Mouse (Mus musculus) CH12.LX (cell line): Measurements from ENCODE around the gene Emc8. TPM values are rescaled to one million over a fixed set of nuclear protein-coding genes. Genes with fewer than 3 reads are reported as not detected.
A peak's percentile ranks its signal among the peaks of the same experiment; 100 is the strongest.

Experiments used
- DNase-seq: peaks from one replicate; pipeline ENCODE4 v3.0.0-alpha.2; 2013; ENCODE audit errors: extremely low read depth
- H3K27ac ChIP-seq: 2 replicates; pipeline ENCODE4 v1.5.1; 2012; ENCODE audit warnings: low read depth, mild to moderate bottlenecking, control low read depth, moderate library complexity; ENCODE audit not compliant: insufficient read depth
- H3K27me3 ChIP-seq: replicated peaks from 2 replicates; pipeline ENCODE3; 2012; ENCODE audit warnings: inconsistent platforms
- H3K36me3 ChIP-seq, 2 experiments: replicated peaks in 1 of 2; 2 replicates each; pipeline versions ENCODE3 to v1.6.1; 2012; ENCODE audit warnings: inconsistent platforms in 1 of 2, low read length in 1 of 2, mild to moderate bottlenecking in 1 of 2, mixed read lengths in 1 of 2, moderate library complexity in 1 of 2; ENCODE audit not compliant: control insufficient read depth in 1 of 2, insufficient read depth in 1 of 2
- H3K4me1 ChIP-seq, 2 experiments: 2 replicates each; pipeline ENCODE4 v1.6.1; 2012; ENCODE audit warnings: inconsistent platforms in 1 of 2, moderate library complexity in 1 of 2; ENCODE audit not compliant: insufficient read depth in 2 of 2, control insufficient read depth in 1 of 2
- H3K4me2 ChIP-seq: 2 replicates; pipeline ENCODE4 v1.6.1; 2012; ENCODE audit warnings: low read depth, mild to moderate bottlenecking, control low read depth; ENCODE audit not compliant: poor library complexity, insufficient read depth, severe bottlenecking
- H3K4me3 ChIP-seq, 3 experiments: fragments of 150-350 bp in 1 of 3; sonication (generic) in 1 of 3; replicated peaks in 1 of 3; 2 replicates each; pipeline versions ENCODE3 to v1.5.1; 2011 to 2012; ENCODE audit warnings: low read depth in 2 of 3, low read length in 2 of 3, mild to moderate bottlenecking in 2 of 3, moderate library complexity in 2 of 3, control low read depth in 1 of 3, improper control_type of control experiment in 1 of 3, inconsistent platforms in 1 of 3, mixed read lengths in 1 of 3; ENCODE audit not compliant: poor library complexity in 1 of 3
- H3K79me2 ChIP-seq: replicated peaks from 2 replicates; pipeline ENCODE4 v1.6.1; 2012; ENCODE audit warnings: mild to moderate bottlenecking, moderate library complexity; ENCODE audit not compliant: control insufficient read depth, poor library complexity, insufficient read depth, severe bottlenecking; ENCODE audit errors: extremely low read depth
- H3K9ac ChIP-seq: 2 replicates; pipeline ENCODE4 v1.6.1; 2012; ENCODE audit warnings: low read depth, mild to moderate bottlenecking, control low read depth, moderate library complexity; ENCODE audit not compliant: insufficient read depth
- H3K9me3 ChIP-seq: replicated peaks from 2 replicates; pipeline ENCODE3; 2012; ENCODE audit warnings: low read length, inconsistent platforms, mixed read lengths
- BHLHE40 ChIP-seq: IDR thresholded peaks from 2 replicates; pipeline ENCODE4 v1.6.1; 2011; ENCODE audit warnings: mild to moderate bottlenecking, low read depth, low read length, improper control_type of control experiment
- CHD1 ChIP-seq: IDR thresholded peaks from 2 replicates; pipeline ENCODE4 v1.6.1; 2012; ENCODE audit warnings: low read depth, low read length, improper control_type of control experiment, inconsistent platforms
- CTCF ChIP-seq, 2 experiments: IDR thresholded peaks in 1 of 2; conservative IDR thresholded peaks in 1 of 2; 2 replicates each; pipeline ENCODE4 v1.5.1; 2011 to 2012; ENCODE audit warnings: low read depth in 2 of 2, low read length in 2 of 2, improper control_type of control experiment in 1 of 2, inconsistent platforms in 1 of 2, mild to moderate bottlenecking in 1 of 2, moderate library complexity in 1 of 2
- E2F4 ChIP-seq: IDR thresholded peaks from 2 replicates; pipeline ENCODE4 v1.6.1; 2011; ENCODE audit warnings: low read depth, low read length, improper control_type of control experiment; ENCODE audit not compliant: insufficient replicate concordance
- ELF1 ChIP-seq: IDR thresholded peaks from 2 replicates; pipeline ENCODE4 v1.6.1; 2014; ENCODE audit warnings: low read depth, mild to moderate bottlenecking, inconsistent platforms, low read length, improper control_type of control experiment
- ETS1 ChIP-seq: conservative IDR thresholded peaks from 2 replicates; pipeline ENCODE4 v1.6.1; 2012; ENCODE audit warnings: low read depth, mild to moderate bottlenecking, inconsistent platforms, low read length, improper control_type of control experiment, moderate library complexity
- GABPA ChIP-seq: IDR thresholded peaks from 2 replicates; pipeline ENCODE4 v1.6.1; 2012; ENCODE audit warnings: low read depth, low read length, improper control_type of control experiment, inconsistent platforms; ENCODE audit not compliant: insufficient replicate concordance
- HCFC1 ChIP-seq: IDR thresholded peaks from 2 replicates; pipeline ENCODE4 v1.6.1; 2012; ENCODE audit warnings: low read depth, mild to moderate bottlenecking, inconsistent platforms, low read length, improper control_type of control experiment
- IRF4 ChIP-seq: IDR thresholded peaks from 2 replicates; pipeline ENCODE4 v1.6.1; 2014; ENCODE audit warnings: low read depth, mild to moderate bottlenecking, inconsistent platforms, low read length, improper control_type of control experiment
- JUN ChIP-seq: IDR thresholded peaks from 2 replicates; pipeline ENCODE4 v1.6.1; 2011; ENCODE audit warnings: low read depth, mild to moderate bottlenecking, low read length, improper control_type of control experiment, moderate library complexity; ENCODE audit not compliant: insufficient read depth
- JUND ChIP-seq: conservative IDR thresholded peaks from 2 replicates; pipeline ENCODE4 v1.6.1; 2011; ENCODE audit warnings: low read depth, low read length, improper control_type of control experiment
- KAT2A ChIP-seq: IDR thresholded peaks from 2 replicates; pipeline ENCODE4 v1.6.1; 2012; ENCODE audit warnings: low read length, improper control_type of control experiment, inconsistent platforms; ENCODE audit not compliant: insufficient replicate concordance
- MAFK ChIP-seq: IDR thresholded peaks from 2 replicates; pipeline ENCODE4 v1.6.1; 2011; ENCODE audit warnings: low read length, improper control_type of control experiment; ENCODE audit not compliant: insufficient replicate concordance
- MAZ ChIP-seq: IDR thresholded peaks from 2 replicates; pipeline ENCODE4 v1.6.1; 2012; ENCODE audit warnings: low read depth, mild to moderate bottlenecking, inconsistent platforms, low read length, improper control_type of control experiment, moderate library complexity
- MEF2A ChIP-seq: IDR thresholded peaks from 2 replicates; pipeline ENCODE4 v1.6.1; 2014; ENCODE audit warnings: low read depth, mild to moderate bottlenecking, inconsistent platforms, low read length, improper control_type of control experiment, borderline replicate concordance
- MXI1 ChIP-seq: IDR thresholded peaks from 2 replicates; pipeline ENCODE4 v1.6.1; 2011; ENCODE audit warnings: mild to moderate bottlenecking, low read depth, low read length, improper control_type of control experiment
- MYC ChIP-seq: IDR thresholded peaks from 2 replicates; pipeline ENCODE4 v1.6.1; 2011; ENCODE audit warnings: low read depth, mild to moderate bottlenecking, improper control_type of control experiment, low read length
- NELFE ChIP-seq: IDR thresholded peaks from 2 replicates; pipeline ENCODE4 v1.6.1; 2011; ENCODE audit warnings: low read depth, low read length, improper control_type of control experiment
- NRF1 ChIP-seq: IDR thresholded peaks from 2 replicates; pipeline ENCODE4 v1.6.1; 2014; ENCODE audit warnings: low read depth, mild to moderate bottlenecking, inconsistent platforms, low read length, improper control_type of control experiment, moderate library complexity
- PAX5 ChIP-seq: IDR thresholded peaks from 2 replicates; pipeline ENCODE4 v1.6.1; 2012; ENCODE audit warnings: low read length, inconsistent platforms, mixed read lengths
- POLR2A ChIP-seq: IDR thresholded peaks from 2 replicates; pipeline ENCODE4 v1.6.1; 2011; ENCODE audit warnings: low read depth, mild to moderate bottlenecking, improper control_type of control experiment, low read length
- POLR2AphosphoS2 ChIP-seq: IDR thresholded peaks from 2 replicates; pipeline ENCODE4 v1.6.1; 2011; ENCODE audit warnings: low read depth, low read length, improper control_type of control experiment
- RAD21 ChIP-seq: IDR thresholded peaks from 2 replicates; pipeline ENCODE4 v1.6.1; 2011; ENCODE audit warnings: low read depth, mild to moderate bottlenecking, low read length, improper control_type of control experiment, moderate library complexity
- RCOR1 ChIP-seq: conservative IDR thresholded peaks from 2 replicates; pipeline ENCODE4 v1.6.1; 2012; ENCODE audit warnings: low read depth, mild to moderate bottlenecking, inconsistent platforms, low read length, improper control_type of control experiment
- SIN3A ChIP-seq: IDR thresholded peaks from 2 replicates; pipeline ENCODE4 v1.6.1; 2012; ENCODE audit warnings: low read length, improper control_type of control experiment, inconsistent platforms
- SMC3 ChIP-seq: IDR thresholded peaks from 2 replicates; pipeline ENCODE4 v1.6.1; 2011; ENCODE audit warnings: low read depth, low read length, improper control_type of control experiment
- TBP ChIP-seq: conservative IDR thresholded peaks from 2 replicates; pipeline ENCODE4 v1.6.1; 2011; ENCODE audit warnings: low read depth, low read length, improper control_type of control experiment
- TCF12 ChIP-seq: IDR thresholded peaks from 2 replicates; pipeline ENCODE4 v1.6.1; 2014; ENCODE audit warnings: low read depth, mild to moderate bottlenecking, inconsistent platforms, low read length, improper control_type of control experiment
- UBTF ChIP-seq: IDR thresholded peaks from 2 replicates; pipeline ENCODE4 v1.6.1; 2012; ENCODE audit warnings: low read depth, mild to moderate bottlenecking, inconsistent platforms, low read length, improper control_type of control experiment, moderate library complexity
- USF1 ChIP-seq: IDR thresholded peaks from 2 replicates; pipeline ENCODE4 v1.6.1; 2014; ENCODE audit warnings: low read depth, mild to moderate bottlenecking, inconsistent platforms, low read length, improper control_type of control experiment
- USF2 ChIP-seq: conservative IDR thresholded peaks from 2 replicates; pipeline ENCODE4 v1.6.1; 2011; ENCODE audit warnings: low read depth, low read length, improper control_type of control experiment
- ZC3H11A ChIP-seq: IDR thresholded peaks from 2 replicates; pipeline ENCODE4 v1.6.1; 2012; ENCODE audit warnings: low read depth, mild to moderate bottlenecking, inconsistent platforms, low read length, improper control_type of control experiment
- ZKSCAN1 ChIP-seq: IDR thresholded peaks from 2 replicates; pipeline ENCODE4 v1.6.1; 2012; ENCODE audit warnings: low read depth, inconsistent platforms, low read length, improper control_type of control experiment, borderline replicate concordance
- ZMIZ1 ChIP-seq: IDR thresholded peaks from 2 replicates; pipeline ENCODE4 v1.6.1; 2012; ENCODE audit warnings: low read depth, mild to moderate bottlenecking, inconsistent platforms, low read length, improper control_type of control experiment
- ZNF384 ChIP-seq: IDR thresholded peaks from 2 replicates; pipeline ENCODE4 v1.6.1; 2012; ENCODE audit warnings: low read depth, low read length, improper control_type of control experiment, inconsistent platforms
- dilution Hi-C: fragments of 300-500 bp; cut with MboI; formaldehyde crosslinking; loops from 2 replicates; pipeline ENCODE4 v1.14.3; 2020; ENCODE audit warnings: low sequenced_read_pairs; ENCODE audit not compliant: extremely low pct_unique_long_range_greater_than_20kb, extremely low pct_ligation_motif_present
- in situ Hi-C: fragments of 300-500 bp; cut with MboI; formaldehyde crosslinking; loops from 3 replicates; pipeline ENCODE4 v1.14.3; 2019; ENCODE audit warnings: low sequenced_read_pairs, low pct_ligation_motif_present, low pct_unique_long_range_greater_than_20kb, mixed read lengths
- polyA plus RNA-seq: library from polyadenylated mRNA; unstranded; fragments of >175 nt; gene quantifications from 2 replicates; pipeline ENCODE4 v1.2.1, GENCODE M21; 2012; ENCODE audit warnings: low read depth; ENCODE audit not compliant: insufficient read length
- total RNA-seq, 2 experiments: library from RNA; depleted of rRNA; stranded (reverse); fragments of 300-350 nt in 1 of 2; fragments of >200 nt in 1 of 2; gene quantifications; 2 replicates each; pipeline ENCODE4 v1.2.3; 2012 to 2014

Emc8 gene
- total and polyA plus RNA-seq, 3 experiments, result 33.4 to 184 (median 113) TPM

DNA sequence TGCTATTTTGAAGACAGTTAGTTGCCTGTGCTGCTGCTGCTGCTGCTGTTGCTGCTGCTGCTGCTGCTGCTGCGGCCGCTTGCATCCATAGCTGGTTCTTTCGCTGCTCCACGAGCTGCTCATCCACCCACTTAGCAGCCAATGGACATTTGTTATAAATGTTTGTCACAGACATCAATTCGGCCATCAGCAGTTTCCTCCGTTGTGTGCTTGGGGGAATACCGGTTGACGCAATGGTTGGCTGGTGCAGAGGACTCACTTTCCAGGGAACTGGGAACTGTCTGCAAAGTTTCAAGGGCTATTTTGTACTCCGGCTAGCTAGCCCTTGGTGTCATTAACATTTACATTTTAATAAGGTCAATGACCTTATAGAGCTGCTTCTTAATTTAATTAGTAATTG is 35.8 kb upstream of the Emc8 start (continued):
- no peak for TF ChIP-seq ETS1

DNA sequence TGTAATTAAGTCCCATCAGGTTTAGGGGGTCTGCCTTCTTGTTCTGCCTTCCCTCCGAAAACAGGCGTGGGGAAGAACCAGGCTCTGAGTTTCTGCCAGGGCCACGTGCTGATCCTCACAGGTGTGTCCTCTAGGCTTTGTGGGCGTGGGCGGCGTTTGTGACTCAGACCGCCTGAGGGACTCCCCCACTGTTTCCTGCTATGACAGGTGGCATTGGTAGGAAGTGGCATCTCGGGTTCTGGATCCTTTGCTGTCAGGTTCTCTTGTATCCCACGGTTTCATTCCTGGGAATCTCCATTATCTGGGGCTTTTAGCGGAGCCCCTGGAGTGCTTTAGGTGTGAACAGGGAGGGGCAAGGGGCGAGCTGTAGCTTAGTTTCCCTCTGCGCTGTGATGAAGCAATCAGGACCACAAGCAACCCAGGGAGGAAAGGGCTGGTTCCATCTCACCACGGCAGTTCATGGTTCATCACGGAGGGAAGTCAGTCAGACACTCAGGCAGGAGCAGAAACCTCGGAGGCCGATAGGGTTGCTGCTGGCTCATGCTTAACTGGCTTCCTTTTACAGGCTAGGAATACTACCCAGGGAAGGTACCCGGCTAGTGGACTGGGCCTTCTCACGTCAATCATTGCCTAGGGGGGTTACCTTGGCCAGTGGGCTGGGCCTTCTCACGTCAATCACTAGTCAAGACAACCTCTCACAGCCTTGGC is 33.5 kb upstream of the Emc8 start:
- Histone ChIP-seq H3K27ac (0 out of 2 replicates have a peak overlapping the region, but pooled peaks have one; percentile 8), H3K4me2 (0 out of 2 replicates have a peak overlapping the region, but pooled peaks have one; percentile 26), H3K27me3 (peaks cover 27% of the 10 kb centered on the region), H3K4me1 (peaks cover 12 to 50% of the 10 kb centered on the region in 2 experiments), H3K4me3 (no peak overlapping the region), H3K36me3 (no peaks in the 10 kb centered on the region), H3K9ac (no peak overlapping the region), H3K79me2 (no peaks in the 10 kb centered on the region), H3K9me3 (peaks cover 7% of the 10 kb centered on the region)
- dilution Hi-C loops, result no loop called here
- DNase-seq, result peak; percentile 87
- in situ Hi-C loops, result loop anchor here (5.0 kb wide), 1 partner anchor 35 kb away; the partner anchor contains the start of gene Irf8
- TF ChIP-seq ZNF384 (0 out of 2 replicates have a peak, but pooled peaks have one; percentile 12), HCFC1 (no peak; the same call in 1 of the 2 replicates), ZKSCAN1 (no peak), USF2 (no peak; the same call in 1 of the 2 replicates), ELF1 (peak; percentile 70; the same call in 1 of the 2 replicates), PAX5 (no peak), JUN (peak; percentile 37; the same call in 1 of the 2 replicates), GABPA (no peak), BHLHE40 (peak; percentile 96), KAT2A (no peak), USF1 (peak; percentile 63), E2F4 (no peak), RAD21 (no peak; the same call in 1 of the 2 replicates), MEF2A (peak; percentile 60; the same call in 1 of the 2 replicates), ZMIZ1 (no peak), ETS1 (peak; percentile 83), SMC3 (peak; percentile 1; the same call in 1 of the 2 replicates), RCOR1 (peak; percentile 76), TBP (peak; percentile 54; the same call in 1 of the 2 replicates), CTCF (conservative IDR thresholded peaks at IDR 0.05 in 1 of 2, IDR thresholded peaks at IDR 0.05 in 1 of 2; ENCODE audit: low read depth in 2 of 2, low read length in 2 of 2) (no peak), ZC3H11A (no peak), IRF4 (peak; percentile 82; the same call in 1 of the 2 replicates), CHD1 (no peak), MXI1 (peak; percentile 96), POLR2A (no peak), MAFK (no peak), NELFE (no peak), NRF1 (no peak), JUND (peak; percentile 40; the same call in 1 of the 2 replicates), SIN3A (peak; percentile 85), MYC (peak; percentile 96), POLR2AphosphoS2 (no peak), TCF12 (peak; percentile 98), UBTF (peak; percentile 71; the same call in 1 of the 2 replicates), MAZ (peak; percentile 44; the same call in 1 of the 2 replicates)
